ENCODE assay signal across 17 mouse cellular contexts in genomic region chr3:115746511-115746910, GRCm38 (mm10).
"Had no signal": no experiment of that assay in that cellular context is flagged by ENCODE, and none has a peak within 500 bp of the region (broad histone marks: within the 10 kb centered on the region; RNA-seq: fewer than 3 reads in every experiment).

No protein-coding gene starts in this region.

- H3K4me2 ChIP-seq: lung, embryonic 15.5 days; midbrain, embryonic 11.5 days; midbrain, embryonic 13.5 days; midbrain, embryonic 15.5 days; neural tube, embryonic 12.5 days; stomach, embryonic 15.5 days had no signal

- H3K36me3 ChIP-seq: lung, embryonic 15.5 days; midbrain, embryonic 13.5 days; midbrain, embryonic 15.5 days; neural tube, embryonic 12.5 days; stomach, embryonic 15.5 days had no signal

- H3K9ac ChIP-seq: lung, embryonic 15.5 days; midbrain, embryonic 13.5 days; midbrain, embryonic 15.5 days; neural tube, embryonic 12.5 days; stomach, embryonic 15.5 days had no signal

- H3K27ac ChIP-seq: lung, embryonic 15.5 days; macrophage; midbrain, embryonic 13.5 days; midbrain, embryonic 15.5 days; neural tube, embryonic 12.5 days; stomach, embryonic 15.5 days; stomach, postnatal 0 days had no signal

- ATAC-seq: lung, postnatal 0 days; midbrain, embryonic 13.5 days; midbrain, embryonic 15.5 days had no signal

- H3K4me3 ChIP-seq: lung, embryonic 15.5 days; megakaryocyte, embryonic 14.5 days; midbrain, embryonic 13.5 days; midbrain, embryonic 15.5 days; neural tube, embryonic 12.5 days; stomach, embryonic 15.5 days had no signal

- H3K9me3 ChIP-seq: lung, embryonic 15.5 days; megakaryocyte, embryonic 14.5 days; midbrain, embryonic 13.5 days; midbrain, embryonic 15.5 days; neural tube, embryonic 12.5 days; stomach, embryonic 15.5 days had no signal

- H3K4me1 ChIP-seq: lung, embryonic 15.5 days; midbrain, embryonic 13.5 days; midbrain, embryonic 15.5 days; neural tube, embryonic 12.5 days; stomach, embryonic 15.5 days had no signal

- H3K27me3 ChIP-seq: lung, embryonic 15.5 days; megakaryocyte, embryonic 14.5 days; midbrain, embryonic 13.5 days; midbrain, embryonic 15.5 days; neural tube, embryonic 12.5 days; stomach, embryonic 15.5 days had no signal

- DNase-seq: lung, adult 2 months; lung, postnatal 14 days; lung, postnatal 36 days; right cerebral cortex, postnatal 14 days; thymus, adult 2 months; thymus, postnatal 25 days; thymus, postnatal 4 days had no signal
